Mouse (Mus musculus) erythroblast, embryonic 14.5 days (primary cell): ENCODE data around the gene Elmo2.

Source experiments
- GATA1 ChIP-seq: IDR thresholded peaks from 2 replicates; pipeline ENCODE4 v1.6.1; 2012; ENCODE audit warnings: low read length, inconsistent platforms, mixed read lengths
- TAL1 ChIP-seq: IDR thresholded peaks from 3 replicates; pipeline ENCODE4 v1.6.1; 2012; ENCODE audit warnings: low read length, inconsistent platforms, mixed read lengths

GRCm38 (mm10) chr2:165371066-165371465, 44.8 kb upstream of the Elmo2 start:
- TF ChIP-seq GATA1: no peak
- no peak for TF ChIP-seq TAL1
